Mouse (Mus musculus) v-Abl transformed pro-B cells (cell line): ENCODE data around the gene Vps52.

Experiments used
- in situ Hi-C, 2 experiments: fragments of 400-800 bp; cut with MboI; formaldehyde crosslinking; loops; one replicate each; pipeline ENCODE4 v1.15.1; 2025; ENCODE audit not compliant: unreplicated experiment in 2 of 2

The Vps52 gene

DNA sequence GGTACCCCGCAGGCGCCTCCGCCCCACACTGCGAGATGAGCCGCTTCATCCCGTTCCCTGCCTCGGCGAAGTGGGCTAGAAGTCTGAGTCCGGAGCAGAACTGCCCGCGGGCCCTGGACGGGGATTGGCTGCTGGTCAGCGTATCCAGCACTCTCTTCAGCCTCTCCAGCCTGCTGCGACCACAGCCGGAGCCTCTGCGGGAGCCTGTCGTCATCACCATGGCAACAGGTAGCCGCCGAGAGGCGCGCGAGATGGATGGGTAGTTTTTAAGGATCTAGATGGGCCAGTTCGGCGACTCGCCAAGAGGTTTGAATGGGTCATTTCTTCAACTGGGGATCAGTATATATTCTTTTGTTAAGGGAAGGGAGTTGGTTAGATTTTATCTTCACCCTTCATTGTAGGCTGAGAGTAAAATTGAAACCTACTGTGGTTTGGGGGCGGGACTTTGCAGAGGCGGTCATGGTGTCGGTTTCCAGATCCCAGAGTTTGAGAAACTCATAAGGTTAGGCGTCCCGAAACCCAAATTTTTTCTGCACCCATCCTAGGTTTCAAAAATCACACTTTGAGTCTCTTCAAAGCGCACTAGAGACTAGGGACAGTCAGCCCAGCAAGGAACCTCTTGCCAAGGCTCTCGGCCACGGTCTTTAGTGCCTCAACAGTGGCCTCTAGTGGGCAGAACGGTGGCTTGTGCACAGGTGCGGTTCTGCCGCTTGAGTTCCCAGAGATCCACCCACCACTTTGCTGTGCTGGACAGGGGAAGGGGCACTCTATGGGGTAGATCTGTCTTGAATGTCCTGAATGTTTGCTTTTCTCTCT, 35.1 kb upstream of the Vps52 start:
- in situ Hi-C loops = no loop called here

DNA sequence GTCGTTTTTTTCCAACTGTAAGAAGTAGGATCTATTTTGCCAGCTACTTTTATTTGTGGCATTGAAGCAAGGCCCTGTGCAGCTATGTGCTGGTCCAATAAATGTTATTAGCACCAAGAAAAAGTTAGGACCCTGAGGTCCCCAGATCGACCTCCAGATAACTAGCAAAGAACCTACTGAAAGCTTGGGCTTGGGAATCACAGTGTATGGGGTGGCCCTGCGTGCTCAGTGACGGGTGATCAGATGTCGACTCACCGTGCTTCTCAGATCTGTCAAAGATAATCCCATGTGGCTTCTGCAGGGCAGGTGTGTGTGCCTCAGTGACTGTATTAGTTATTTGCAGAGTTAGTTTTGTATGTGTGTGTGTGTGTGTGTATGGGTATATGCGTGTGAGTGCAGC, 34.3 kb upstream of the Vps52 start:
- in situ Hi-C loops = no loop called here

DNA sequence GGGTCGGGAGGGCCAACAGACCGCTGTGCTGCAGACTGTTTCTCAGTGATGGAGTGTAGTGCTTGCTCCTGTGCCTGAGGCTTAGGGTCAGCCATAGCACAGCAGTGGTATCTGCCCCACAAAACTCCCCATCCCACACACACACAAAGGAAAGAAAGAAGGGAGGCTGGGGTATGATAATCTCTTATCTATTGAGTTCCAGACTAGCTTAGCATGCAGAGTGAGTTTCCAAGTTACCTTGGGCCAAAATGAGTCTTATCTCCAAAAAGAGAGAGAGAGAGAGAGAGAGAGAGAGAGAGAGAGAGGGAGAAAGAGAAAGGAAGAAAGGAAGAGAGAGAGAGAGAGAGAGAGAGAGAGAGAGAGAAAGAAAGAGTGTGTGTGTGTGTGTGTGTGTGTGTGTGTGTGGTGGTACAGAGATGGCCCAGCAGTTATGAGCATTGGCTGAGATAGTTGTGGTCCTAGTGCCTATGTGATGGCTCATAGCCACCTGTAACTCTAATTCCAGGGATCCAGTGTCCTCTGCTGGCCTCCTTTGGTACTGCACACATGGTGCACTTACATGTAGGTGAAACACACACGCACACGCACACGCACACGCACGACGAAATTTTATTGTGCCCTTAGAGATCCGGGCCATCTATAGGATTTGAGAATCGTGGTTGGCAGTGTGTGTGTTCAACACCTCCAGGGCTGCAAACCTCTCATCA, 30.9 kb upstream of the Vps52 start:
- in situ Hi-C loops = loop anchor here in 1 of 2 experiments (5.0 kb wide), 1 partner anchor 32 kb away; the partner anchor contains the start of gene Kifc1

DNA sequence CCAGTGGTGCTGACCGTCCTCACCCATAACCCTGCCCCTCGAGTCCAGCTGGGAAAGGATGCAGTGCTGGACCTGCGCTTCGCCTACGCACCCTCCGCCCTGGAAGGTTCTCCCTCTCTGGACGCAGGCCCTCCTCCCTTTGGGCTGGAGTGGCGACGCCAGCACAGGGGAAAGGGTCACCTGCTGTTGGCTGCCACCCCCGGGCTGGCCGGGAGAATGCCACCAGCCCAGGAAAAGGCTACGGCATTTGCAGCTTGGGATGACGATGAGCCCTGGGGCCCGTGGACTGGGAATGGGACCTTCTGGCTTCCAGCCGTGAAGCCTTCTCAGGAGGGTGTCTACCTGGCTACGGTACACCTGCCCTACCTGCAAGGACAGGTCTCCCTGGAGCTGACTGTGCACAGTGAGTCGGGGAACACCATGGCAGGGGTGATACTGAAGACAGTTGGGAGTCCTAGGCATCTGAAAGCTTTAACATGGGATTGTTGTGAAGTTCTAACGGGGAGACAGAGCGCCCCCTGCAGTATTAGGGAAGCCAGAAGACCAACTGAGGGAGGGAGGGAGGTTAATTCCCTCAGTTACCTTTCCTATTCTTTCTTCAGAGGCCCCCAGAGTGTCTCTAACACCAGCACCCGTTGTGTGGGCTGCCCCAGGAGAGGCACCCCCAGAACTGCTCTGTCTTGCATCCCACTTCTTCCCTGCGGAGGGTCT, 30.1 kb upstream of the Vps52 start:
- in situ Hi-C loops = loop anchor here in 1 of 2 experiments (5.0 kb wide), 1 partner anchor 33 kb away; the partner anchor contains the start of gene Kifc1

DNA sequence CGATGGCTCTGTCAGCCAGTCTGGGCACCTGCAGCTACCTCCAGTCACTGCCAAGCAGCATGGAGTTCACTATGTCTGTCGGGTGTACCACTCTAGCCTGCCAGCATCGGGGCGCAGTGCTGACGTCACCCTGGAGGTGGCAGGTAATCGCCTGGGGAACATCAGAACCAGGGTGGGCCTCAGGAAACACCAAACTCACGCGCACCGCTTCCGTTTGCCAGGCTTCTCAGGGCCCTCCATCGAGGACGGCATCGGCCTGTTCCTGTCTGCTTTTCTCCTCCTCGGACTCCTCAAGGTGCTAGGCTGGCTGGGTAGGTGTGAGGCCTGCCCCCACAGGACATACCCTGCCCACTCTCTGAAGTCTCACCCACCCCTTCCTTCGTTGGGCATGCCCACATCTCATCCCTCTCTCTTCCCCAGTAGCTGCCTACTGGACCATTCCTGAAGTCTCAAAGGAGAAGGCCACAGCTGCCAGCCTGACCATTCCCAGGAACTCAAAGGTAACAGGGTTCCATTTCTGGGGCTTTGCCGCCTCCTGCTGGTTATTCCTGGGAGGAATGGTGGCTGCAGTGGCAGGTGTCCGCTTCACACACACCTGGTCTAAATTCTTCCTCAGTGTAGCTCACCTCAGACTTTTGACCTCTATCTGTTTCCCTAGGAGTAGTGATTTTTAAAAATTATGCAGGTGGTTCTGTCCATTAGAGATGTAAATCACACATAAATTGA, 29.2 kb upstream of the Vps52 start:
- in situ Hi-C loops = loop anchor here in 1 of 2 experiments (5.0 kb wide), 1 partner anchor 34 kb away; the partner anchor contains the start of gene Kifc1

DNA sequence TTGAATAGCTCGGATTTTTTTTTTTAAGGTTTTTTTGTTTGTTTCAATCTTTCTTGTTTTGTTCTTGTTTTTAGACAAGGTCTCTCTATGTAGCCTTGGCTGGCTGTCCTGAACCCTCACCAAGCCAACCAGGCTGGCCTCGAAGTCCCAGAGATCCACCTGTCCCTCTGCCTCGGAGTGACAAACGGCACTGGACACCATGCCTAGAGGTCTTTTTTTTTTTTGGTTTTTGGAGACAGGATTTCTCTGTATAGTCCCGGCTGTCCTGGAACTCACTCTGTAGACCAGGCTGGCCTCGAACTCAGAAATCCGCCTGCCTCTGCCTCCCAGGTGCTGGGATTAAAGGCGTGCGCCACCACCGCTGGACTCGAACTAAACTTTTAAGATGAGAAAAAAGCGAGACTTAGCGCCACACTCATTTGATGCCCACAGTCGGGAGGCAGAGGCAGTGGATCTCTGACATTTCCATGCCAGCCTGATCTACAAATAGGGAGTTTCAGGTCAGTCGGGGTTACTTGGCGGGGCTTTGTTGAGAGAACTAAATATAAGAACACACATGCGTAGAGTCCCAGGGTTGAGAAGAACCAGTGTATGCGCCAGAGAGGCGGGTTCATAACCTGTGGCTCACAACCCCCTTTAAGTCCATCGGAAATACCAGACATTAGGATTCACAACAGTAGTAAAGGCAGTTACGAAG, 27.2 kb upstream of the Vps52 start:
- in situ Hi-C loops = loop anchor here in 1 of 2 experiments (5.0 kb wide), 1 partner anchor 36 kb away; the partner anchor contains the start of gene Kifc1

DNA sequence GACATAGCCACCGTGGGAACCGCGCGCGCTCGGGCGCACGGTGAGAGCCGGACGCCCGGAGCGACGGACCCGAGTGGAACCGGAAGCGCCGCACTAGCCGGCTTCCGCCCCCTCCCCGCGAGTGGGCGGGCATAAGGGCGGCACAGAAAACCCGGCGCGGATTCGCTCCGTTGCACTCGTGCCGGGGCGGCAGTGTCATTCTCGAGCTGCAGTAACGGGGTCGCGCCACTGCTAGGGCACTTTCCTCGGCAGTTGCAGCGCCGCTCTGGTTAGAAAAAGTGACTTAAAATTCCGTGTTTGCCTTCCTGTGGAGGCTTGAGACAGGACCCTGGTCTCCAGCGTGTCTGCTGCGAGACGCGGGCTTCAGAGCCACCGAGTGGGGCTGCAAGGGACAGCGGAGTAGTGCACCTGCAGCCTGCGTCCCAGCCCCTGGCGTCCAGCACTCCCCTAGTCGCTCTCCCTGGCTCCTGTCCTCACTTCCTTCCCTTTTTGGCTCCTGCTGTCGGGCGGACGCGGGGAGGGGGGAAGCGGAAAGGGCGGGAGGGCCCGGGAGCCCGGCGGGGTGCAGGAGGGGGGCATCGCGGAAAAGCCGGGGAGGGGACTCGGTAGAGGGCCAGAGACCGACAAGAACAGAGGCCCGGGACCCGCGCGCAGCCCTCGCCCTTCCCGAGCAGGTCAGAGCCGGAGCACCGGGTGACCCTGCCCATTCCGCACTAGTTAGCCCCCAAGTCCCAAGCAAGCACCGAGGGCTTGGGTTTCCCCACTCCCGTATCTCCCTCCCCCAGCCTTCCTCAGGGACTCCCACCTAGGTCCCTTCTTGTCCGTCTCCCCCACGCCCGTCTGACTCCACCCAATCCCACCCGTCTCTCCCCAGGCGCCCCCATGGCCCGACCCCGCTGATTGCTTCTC, 26.0 kb upstream of the Vps52 start, which contains the start of gene Rgl2:
TSS of gene Rgl2 (plus strand) at position 173 of the 909 bp plus-strand sequence.
- in situ Hi-C loops = loop anchor here (5.0 kb wide), 1 partner anchor 37 kb away; the partner anchor contains the start of gene Kifc1 (in 2 of the 2)

DNA sequence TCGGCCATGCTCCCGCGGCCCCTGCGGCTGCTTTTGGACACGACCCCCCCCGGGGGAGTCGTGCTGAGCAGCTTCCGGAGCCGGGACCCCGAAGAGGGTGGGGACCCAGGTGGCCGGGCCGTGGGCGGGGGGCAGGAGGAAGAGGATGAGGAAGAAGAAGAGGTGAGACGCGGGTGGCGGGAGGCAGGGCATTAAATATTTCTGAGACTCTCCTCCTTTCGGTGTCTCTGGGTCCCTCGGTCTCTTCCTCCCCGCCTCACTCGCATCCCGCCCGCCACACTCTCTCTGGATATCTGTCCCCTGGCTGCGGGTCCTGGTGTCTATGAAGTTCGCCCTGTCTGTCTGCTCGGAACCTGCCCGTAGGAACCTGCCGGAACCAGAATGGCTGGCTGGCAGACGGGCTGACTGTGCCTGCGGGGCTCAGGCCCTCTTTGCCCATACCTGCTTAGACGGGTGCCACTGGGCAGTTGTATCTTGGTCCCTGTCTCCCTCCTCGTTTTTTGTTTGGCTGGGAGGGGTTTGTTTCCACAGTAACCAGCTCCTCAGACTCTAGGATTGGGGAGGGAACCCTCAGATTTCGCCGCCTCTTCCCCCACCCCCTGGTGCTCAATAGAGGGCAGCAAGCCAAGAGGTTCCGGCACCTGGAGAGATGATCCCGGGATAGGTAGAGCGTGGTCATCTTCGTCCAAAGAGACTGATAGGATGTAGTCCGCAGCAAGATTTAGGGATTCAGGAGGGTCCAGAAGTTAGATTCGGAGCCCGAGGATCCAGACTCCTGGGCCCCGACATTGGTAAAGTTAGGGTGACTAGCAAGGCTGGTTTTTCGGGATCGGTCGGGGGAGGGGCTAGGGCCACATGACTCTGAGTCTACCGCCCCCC, 25.1 kb upstream of the Vps52 start:
- in situ Hi-C loops = loop anchor here in 1 of 2 experiments (5.0 kb wide), 1 partner anchor 38 kb away; the partner anchor contains the start of gene Kifc1

DNA sequence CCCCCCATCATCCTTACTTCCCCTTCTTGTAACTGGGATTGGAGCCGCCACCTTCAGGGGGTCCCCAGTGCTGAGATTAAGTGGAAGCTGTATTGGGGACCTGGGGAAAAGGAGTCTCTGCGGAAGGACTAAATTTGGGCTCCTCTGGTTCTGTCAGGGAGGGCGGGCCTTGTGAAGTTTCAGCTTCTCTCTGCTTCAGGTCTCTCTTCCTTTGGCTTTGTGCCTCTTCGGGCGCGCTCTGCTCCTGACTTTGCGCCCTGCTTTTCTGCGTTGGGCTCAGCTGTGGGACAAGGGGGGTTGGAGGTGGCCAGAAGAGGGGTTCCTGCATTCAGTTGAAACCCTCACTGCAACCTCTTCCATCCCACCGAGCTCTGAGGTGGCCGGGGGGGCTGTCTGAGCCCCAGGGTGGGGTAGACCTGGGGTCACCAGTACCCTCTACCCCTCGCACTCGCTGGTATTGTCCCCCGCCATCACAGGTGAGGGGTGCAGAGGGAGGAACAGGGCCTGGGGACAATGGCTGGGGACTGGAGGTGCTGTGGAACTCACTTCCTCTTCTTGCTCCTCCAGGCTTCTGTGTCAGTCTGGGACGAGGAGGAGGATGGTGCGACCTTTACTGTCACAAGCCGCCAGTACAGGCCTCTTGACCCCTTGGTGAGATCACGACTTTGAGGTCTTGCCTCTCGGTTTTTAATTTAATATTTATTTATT, 24.3 kb upstream of the Vps52 start:
- in situ Hi-C loops = loop anchor here in 1 of 2 experiments (5.0 kb wide), 1 partner anchor 39 kb away; the partner anchor contains the start of gene Kifc1

DNA sequence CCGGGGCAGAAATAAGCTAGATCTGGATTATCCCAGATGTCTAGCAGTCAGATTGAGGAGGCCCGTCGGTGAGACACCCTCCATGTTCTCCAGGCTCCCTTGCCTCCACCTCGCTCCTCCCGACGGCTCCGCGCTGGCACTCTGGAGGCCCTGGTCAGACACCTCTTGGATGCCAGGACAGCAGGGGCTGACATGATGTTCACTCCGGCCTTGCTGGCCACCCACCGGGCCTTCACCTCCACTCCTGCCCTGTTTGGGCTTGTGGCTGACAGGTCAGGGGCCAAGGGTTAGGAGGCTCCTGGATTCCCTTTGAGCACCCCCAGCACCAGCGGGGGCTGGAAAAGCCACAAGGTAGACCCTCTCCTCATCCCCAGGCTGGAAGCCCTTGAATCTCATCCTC, 23.7 kb upstream of the Vps52 start:
- in situ Hi-C loops = loop anchor here in 1 of 2 experiments (5.0 kb wide), 1 partner anchor 40 kb away; the partner anchor contains the start of gene Kifc1

DNA sequence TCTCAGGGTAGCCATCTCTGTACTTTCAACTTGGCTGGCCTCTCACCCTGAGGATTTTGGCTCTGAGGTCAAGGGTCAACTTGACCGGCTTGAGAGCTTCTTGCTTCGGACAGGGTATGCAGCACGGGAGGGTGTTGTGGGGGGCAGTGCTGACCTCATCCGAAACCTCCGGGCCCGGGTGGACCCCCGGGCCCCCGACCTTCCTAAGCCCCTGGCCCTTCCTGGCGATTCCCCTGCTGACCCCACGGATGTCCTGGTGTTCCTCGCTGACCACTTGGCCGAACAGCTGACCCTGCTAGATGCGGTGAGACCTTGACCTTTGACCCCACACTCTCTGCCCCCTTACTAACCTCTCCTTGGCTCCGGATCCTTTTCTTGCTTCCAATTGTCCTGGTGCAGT, 23.2 kb upstream of the Vps52 start:
- in situ Hi-C loops = loop anchor here in 1 of 2 experiments (5.0 kb wide), 1 partner anchor 40 kb away; the partner anchor contains the start of gene Kifc1

DNA sequence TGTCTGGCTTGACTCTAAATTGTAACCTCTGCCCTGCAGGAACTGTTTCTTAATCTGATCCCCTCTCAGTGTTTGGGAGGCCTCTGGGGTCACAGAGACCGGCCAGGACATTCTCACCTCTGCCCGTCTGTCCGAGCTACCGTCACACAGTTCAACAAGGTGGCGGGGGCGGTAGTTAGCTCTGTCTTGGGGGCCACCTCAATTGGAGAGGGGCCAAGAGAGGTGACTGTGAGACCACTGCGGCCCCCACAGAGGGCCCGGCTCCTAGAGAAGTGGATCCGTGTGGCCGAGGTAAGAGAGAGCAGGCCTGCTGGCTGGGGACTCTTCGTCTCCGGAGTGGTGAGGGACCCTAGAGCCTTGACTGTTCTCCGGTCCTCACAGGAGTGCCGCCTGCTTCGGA, 22.6 kb upstream of the Vps52 start:
- in situ Hi-C loops = loop anchor here in 1 of 2 experiments (5.0 kb wide), 1 partner anchor 41 kb away; the partner anchor contains the start of gene Kifc1

DNA sequence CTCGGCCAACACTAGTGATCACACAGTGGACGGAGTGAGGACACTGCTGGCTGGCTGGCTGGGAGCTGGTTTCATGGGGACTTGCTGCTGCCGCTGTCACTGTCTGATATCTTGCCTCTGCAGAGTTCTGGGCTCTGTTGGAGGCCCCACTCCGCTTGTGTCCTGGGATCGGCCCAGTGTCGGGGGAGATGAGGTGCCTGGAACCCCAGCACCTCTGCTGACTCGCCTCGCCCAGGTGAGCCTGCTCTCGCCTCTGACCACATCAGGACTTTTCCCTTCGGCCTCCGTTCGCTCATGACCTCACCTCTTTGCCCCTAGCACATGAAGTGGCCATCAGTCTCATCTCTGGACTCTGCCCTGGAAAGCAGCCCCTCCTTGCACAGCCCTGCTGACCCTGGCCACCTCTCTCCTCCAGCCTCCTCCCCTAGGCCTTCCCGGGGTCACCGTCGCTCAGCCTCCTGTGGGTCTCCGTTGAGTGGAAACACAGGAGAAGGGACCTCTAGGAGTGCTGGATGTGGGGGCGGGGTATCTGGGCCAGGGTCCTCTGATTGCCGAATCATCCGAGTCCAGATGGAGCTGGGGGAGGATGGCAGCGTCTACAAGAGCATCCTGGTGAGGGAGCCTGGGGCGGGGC, 20.1 kb upstream of the Vps52 start:
- in situ Hi-C loops = no loop called here

DNA sequence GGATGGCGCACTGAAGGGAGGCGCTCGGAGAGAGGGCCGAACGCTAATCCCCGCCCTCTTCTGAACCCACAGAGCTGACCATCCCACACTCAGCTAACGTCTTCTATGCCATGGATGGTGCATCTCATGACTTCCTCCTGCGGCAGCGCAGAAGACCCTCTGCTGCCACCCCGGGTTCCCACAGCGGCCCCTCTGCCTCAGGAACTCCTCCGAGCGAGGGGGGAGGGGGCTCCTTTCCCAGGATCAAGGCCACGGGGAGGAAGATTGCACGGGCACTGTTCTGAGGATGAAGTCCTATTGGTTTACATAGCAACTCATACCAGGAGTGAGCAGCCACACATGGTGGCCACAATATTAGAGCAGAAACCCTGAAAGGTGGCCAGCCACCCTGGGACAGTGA, 18.6 kb upstream of the Vps52 start:
- in situ Hi-C loops = no loop called here

DNA sequence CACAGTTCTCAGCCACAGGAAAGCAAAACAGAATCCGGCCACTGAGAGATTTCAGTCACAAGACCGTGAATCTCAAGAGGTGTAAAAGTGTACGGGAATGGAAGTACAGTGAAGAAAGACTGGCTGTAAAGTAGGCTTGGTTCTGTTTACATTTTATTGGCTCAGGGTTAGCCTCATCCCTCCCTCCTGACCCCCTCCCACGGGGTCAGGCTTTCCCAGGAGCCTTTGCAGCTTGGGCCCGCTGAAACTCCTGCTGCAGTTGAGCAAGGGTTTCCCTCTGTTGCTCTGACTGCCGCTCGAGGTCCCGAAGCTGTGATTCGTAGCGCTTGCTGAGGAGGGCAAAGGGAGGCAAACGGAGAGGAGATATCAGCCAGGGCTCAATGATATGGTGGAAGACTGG, 16.8 kb upstream of the Vps52 start:
- in situ Hi-C loops = no loop called here

DNA sequence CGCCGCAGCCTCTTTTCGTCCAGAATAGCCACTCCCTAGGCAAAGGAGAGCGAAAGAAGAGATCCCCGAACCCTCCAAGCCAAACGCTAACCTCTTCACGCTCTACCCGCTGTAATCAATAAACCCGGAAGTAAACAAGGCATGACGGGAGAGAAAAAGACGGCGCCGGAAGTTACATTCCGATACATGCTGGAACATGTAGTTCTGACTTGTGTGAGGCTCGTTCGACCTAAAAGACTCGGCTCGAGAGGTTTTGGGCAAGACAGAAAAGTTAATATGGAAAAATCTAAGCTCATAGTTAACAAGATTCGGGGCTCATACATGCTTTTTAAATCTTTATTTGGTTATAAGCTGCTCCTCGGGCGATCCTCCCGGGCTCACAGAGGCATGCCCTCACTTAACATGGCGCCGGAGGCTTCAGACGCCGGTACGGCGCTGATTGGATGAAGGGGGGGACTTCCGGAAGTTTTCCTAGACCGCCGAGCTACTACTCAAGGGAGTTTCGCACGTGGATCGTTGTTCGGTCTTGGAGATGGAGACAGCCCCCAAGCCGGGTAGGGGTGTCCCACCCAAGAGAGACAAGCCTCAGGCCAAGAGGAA, 15.3 kb upstream of the Vps52 start, which contains the start of the genes Pfdn6 and Wdr46:
TSS of gene Pfdn6 (minus strand) at position 138 of the 600 bp plus-strand sequence.
TSS of gene Wdr46 (plus strand) at position 455 of the 600 bp plus-strand sequence.
- in situ Hi-C loops = no loop called here
